Mouse (Mus musculus): ENCODE measurements around the gene G6pc2. TPM values are rescaled to one million over a fixed set of nuclear protein-coding genes. Genes with fewer than 3 reads are reported as not detected.

The G6pc2 gene
- polyA plus RNA-seq, 1 experiment from 2014 or later: 0.15 TPM

- DNase-seq (ENCODE audit: low spot score): no peak
- H3K36me3 ChIP-seq (replicated peaks; ENCODE audit: control insufficient read depth, insufficient read depth, low read depth, low read length): no peaks in the 10 kb centered on the region
- 81% methylated on average over 10 of the region's 10 CpGs for WGBS
- ATAC-seq (replicated peaks; ENCODE audit: insufficient number of reproducible peaks, low FRiP score, low TSS enrichment, low read depth): no peak
- no peak overlapping the region for H3K27ac ChIP-seq (replicated peaks; ENCODE audit: low read depth, low read length)
- no peaks in the 10 kb centered on the region for H3K4me1 ChIP-seq (ENCODE audit: control insufficient read depth, insufficient read depth, low read length)
- no peaks in the 10 kb centered on the region for H3K9me3 ChIP-seq (replicated peaks; ENCODE audit: control insufficient read depth, low read length)
- no peak overlapping the region for H3K4me2 ChIP-seq (ENCODE audit: low read depth, low read length)
- no peaks in the 10 kb centered on the region for H3K27me3 ChIP-seq (ENCODE audit: control insufficient read depth, insufficient read depth, low read length)
- no peak overlapping the region for H3K9ac ChIP-seq (replicated peaks; ENCODE audit: low read length)
- no peak overlapping the region for H3K4me3 ChIP-seq (ENCODE audit: low read depth, low read length)
Observed at GRCm38 (mm10) chr2:69222815-69223214, 11.9 kb downstream of the G6pc2 start.

- no peak for DNase-seq (ENCODE audit: low spot score)
- no peaks in the 10 kb centered on the region for H3K27me3 ChIP-seq (ENCODE audit: control insufficient read depth, insufficient read depth, low read length)
- no peak overlapping the region for H3K27ac ChIP-seq (replicated peaks; ENCODE audit: low read depth, low read length)
- H3K9ac ChIP-seq (replicated peaks; ENCODE audit: low read length): no peak overlapping the region
- 58% methylated on average over 2 of the region's 2 CpGs for whole genome bisulfite sequencing
- no peak overlapping the region for H3K4me3 ChIP-seq (ENCODE audit: low read depth, low read length)
- H3K4me1 ChIP-seq (ENCODE audit: control insufficient read depth, insufficient read depth, low read length): no peaks in the 10 kb centered on the region
- no peak overlapping the region for H3K4me2 ChIP-seq (ENCODE audit: low read depth, low read length)
- no peak for ATAC-seq (replicated peaks; ENCODE audit: insufficient number of reproducible peaks, low FRiP score, low TSS enrichment, low read depth)
- H3K36me3 ChIP-seq (replicated peaks; ENCODE audit: control insufficient read depth, insufficient read depth, low read depth, low read length): no peaks in the 10 kb centered on the region
- no peaks in the 10 kb centered on the region for H3K9me3 ChIP-seq (replicated peaks; ENCODE audit: control insufficient read depth, low read length)
Observed at GRCm38 (mm10) chr2:69224724-69225123, 13.9 kb downstream of the G6pc2 start.

GRCm38 (mm10) chr2:69226876-69227275, 16.0 kb downstream of the G6pc2 start:
- H3K4me3 ChIP-seq (ENCODE audit: low read depth, low read length): no peak overlapping the region
- H3K27me3 ChIP-seq (ENCODE audit: control insufficient read depth, insufficient read depth, low read length): no peaks in the 10 kb centered on the region
- H3K27ac ChIP-seq (replicated peaks; ENCODE audit: low read depth, low read length): no peak overlapping the region
- ATAC-seq (replicated peaks; ENCODE audit: insufficient number of reproducible peaks, low FRiP score, low TSS enrichment, low read depth): no peak
- no peaks in the 10 kb centered on the region for H3K36me3 ChIP-seq (replicated peaks; ENCODE audit: control insufficient read depth, insufficient read depth, low read depth, low read length)
- no peak overlapping the region for H3K4me2 ChIP-seq (ENCODE audit: low read depth, low read length)
- WGBS: 88% methylated on average over 9 of the region's 9 CpGs
- H3K9me3 ChIP-seq (replicated peaks; ENCODE audit: control insufficient read depth, low read length): no peaks in the 10 kb centered on the region
- H3K4me1 ChIP-seq (ENCODE audit: control insufficient read depth, insufficient read depth, low read length): no peaks in the 10 kb centered on the region
- no peak for DNase-seq (ENCODE audit: low spot score)
- no peak overlapping the region for H3K9ac ChIP-seq (replicated peaks; ENCODE audit: low read length)

GRCm38 (mm10) chr2:69228635-69229034, 17.8 kb downstream of the G6pc2 start:
- ATAC-seq (replicated peaks; ENCODE audit: insufficient number of reproducible peaks, low FRiP score, low TSS enrichment, low read depth): no peak
- no peaks in the 10 kb centered on the region for H3K9me3 ChIP-seq (replicated peaks; ENCODE audit: control insufficient read depth, low read length)
- WGBS: 80% methylated on average over 6 of the region's 6 CpGs

GRCm38 (mm10) chr2:69230137-69230536, 19.3 kb downstream of the G6pc2 start:
- Histone ChIP-seq H3K9ac (replicated peaks; ENCODE audit: low read length) (no peak overlapping the region), H3K4me1 (ENCODE audit: control insufficient read depth, insufficient read depth, low read length) (no peaks in the 10 kb centered on the region), H3K4me2 (ENCODE audit: low read depth, low read length) (no peak overlapping the region), H3K27ac (replicated peaks; ENCODE audit: low read depth, low read length) (no peak overlapping the region), H3K36me3 (replicated peaks; ENCODE audit: control insufficient read depth, insufficient read depth, low read depth, low read length) (no peaks in the 10 kb centered on the region), H3K4me3 (ENCODE audit: low read depth, low read length) (no peak overlapping the region), H3K9me3 (replicated peaks; ENCODE audit: control insufficient read depth, low read length) (no peaks in the 10 kb centered on the region), H3K27me3 (ENCODE audit: control insufficient read depth, insufficient read depth, low read length) (no peaks in the 10 kb centered on the region)
- DNase-seq (ENCODE audit: low spot score) (no peak), ATAC-seq (replicated peaks; ENCODE audit: insufficient number of reproducible peaks, low FRiP score, low TSS enrichment, low read depth) (no peak)
- 90% methylated on average over 2 of the region's 2 CpGs for WGBS

More at GRCm38 (mm10) chr2:69228635-69229034, 17.8 kb downstream of the G6pc2 start:
- H3K27me3 ChIP-seq (ENCODE audit: control insufficient read depth, insufficient read depth, low read length): no peaks in the 10 kb centered on the region
- H3K4me3 ChIP-seq (ENCODE audit: low read depth, low read length): no peak overlapping the region
- H3K4me1 ChIP-seq (ENCODE audit: control insufficient read depth, insufficient read depth, low read length): no peaks in the 10 kb centered on the region
- no peak for DNase-seq (ENCODE audit: low spot score)
- no peak overlapping the region for H3K9ac ChIP-seq (replicated peaks; ENCODE audit: low read length)
- H3K4me2 ChIP-seq (ENCODE audit: low read depth, low read length): no peak overlapping the region
- no peaks in the 10 kb centered on the region for H3K36me3 ChIP-seq (replicated peaks; ENCODE audit: control insufficient read depth, insufficient read depth, low read depth, low read length)
- no peak overlapping the region for H3K27ac ChIP-seq (replicated peaks; ENCODE audit: low read depth, low read length)

GRCm38 (mm10) chr2:69232101-69232500, 21.2 kb downstream of the G6pc2 start:
- DNase-seq (ENCODE audit: low spot score) (no peak), ATAC-seq (replicated peaks; ENCODE audit: insufficient number of reproducible peaks, low FRiP score, low TSS enrichment, low read depth) (no peak)
- Histone ChIP-seq H3K4me1 (ENCODE audit: control insufficient read depth, insufficient read depth, low read length) (no peaks in the 10 kb centered on the region), H3K9ac (replicated peaks; ENCODE audit: low read length) (no peak overlapping the region), H3K36me3 (replicated peaks; ENCODE audit: control insufficient read depth, insufficient read depth, low read depth, low read length) (no peaks in the 10 kb centered on the region), H3K4me3 (ENCODE audit: low read depth, low read length) (no peak overlapping the region), H3K9me3 (replicated peaks; ENCODE audit: control insufficient read depth, low read length) (no peaks in the 10 kb centered on the region), H3K27ac (replicated peaks; ENCODE audit: low read depth, low read length) (no peak overlapping the region), H3K4me2 (ENCODE audit: low read depth, low read length) (no peak overlapping the region), H3K27me3 (ENCODE audit: control insufficient read depth, insufficient read depth, low read length) (no peaks in the 10 kb centered on the region)

GRCm38 (mm10) chr2:69234976-69235678, 24.3 kb downstream of the G6pc2 start:
- ATAC-seq (replicated peaks; ENCODE audit: insufficient number of reproducible peaks, low FRiP score, low TSS enrichment, low read depth) (no peak), DNase-seq (ENCODE audit: low spot score) (no peak)
- H3K27me3 ChIP-seq (ENCODE audit: control insufficient read depth, insufficient read depth, low read length): no peaks in the 10 kb centered on the region
- H3K9ac ChIP-seq (replicated peaks; ENCODE audit: low read length): no peak overlapping the region
- WGBS: 82% methylated on average over 5 of the region's 5 CpGs
- no peaks in the 10 kb centered on the region for H3K4me1 ChIP-seq (ENCODE audit: control insufficient read depth, insufficient read depth, low read length)
- H3K36me3 ChIP-seq (replicated peaks; ENCODE audit: control insufficient read depth, insufficient read depth, low read depth, low read length): no peaks in the 10 kb centered on the region
- H3K4me3 ChIP-seq (ENCODE audit: low read depth, low read length): no peak overlapping the region
- no peaks in the 10 kb centered on the region for H3K9me3 ChIP-seq (replicated peaks; ENCODE audit: control insufficient read depth, low read length)
- H3K4me2 ChIP-seq (ENCODE audit: low read depth, low read length): no peak overlapping the region
- H3K27ac ChIP-seq (replicated peaks; ENCODE audit: low read depth, low read length): no peak overlapping the region

- no peak overlapping the region for H3K4me3 ChIP-seq (ENCODE audit: low read depth, low read length)
- no peaks in the 10 kb centered on the region for H3K36me3 ChIP-seq (replicated peaks; ENCODE audit: control insufficient read depth, insufficient read depth, low read depth, low read length)
- H3K27ac ChIP-seq (replicated peaks; ENCODE audit: low read depth, low read length): no peak overlapping the region
- ATAC-seq (replicated peaks; ENCODE audit: insufficient number of reproducible peaks, low FRiP score, low TSS enrichment, low read depth) (no peak), DNase-seq (ENCODE audit: low spot score) (no peak)
- WGBS: 90% methylated on average over 9 of the region's 9 CpGs
- no peaks in the 10 kb centered on the region for H3K4me1 ChIP-seq (ENCODE audit: control insufficient read depth, insufficient read depth, low read length)
- H3K4me2 ChIP-seq (ENCODE audit: low read depth, low read length): no peak overlapping the region
- no peak overlapping the region for H3K9ac ChIP-seq (replicated peaks; ENCODE audit: low read length)
- no peaks in the 10 kb centered on the region for H3K27me3 ChIP-seq (ENCODE audit: control insufficient read depth, insufficient read depth, low read length)
- no peaks in the 10 kb centered on the region for H3K9me3 ChIP-seq (replicated peaks; ENCODE audit: control insufficient read depth, low read length)
Observed at GRCm38 (mm10) chr2:69239315-69239714, 28.4 kb downstream of the G6pc2 start.
